Mouse (Mus musculus): Measurements from ENCODE around the gene Ppip5k2.

DNA sequence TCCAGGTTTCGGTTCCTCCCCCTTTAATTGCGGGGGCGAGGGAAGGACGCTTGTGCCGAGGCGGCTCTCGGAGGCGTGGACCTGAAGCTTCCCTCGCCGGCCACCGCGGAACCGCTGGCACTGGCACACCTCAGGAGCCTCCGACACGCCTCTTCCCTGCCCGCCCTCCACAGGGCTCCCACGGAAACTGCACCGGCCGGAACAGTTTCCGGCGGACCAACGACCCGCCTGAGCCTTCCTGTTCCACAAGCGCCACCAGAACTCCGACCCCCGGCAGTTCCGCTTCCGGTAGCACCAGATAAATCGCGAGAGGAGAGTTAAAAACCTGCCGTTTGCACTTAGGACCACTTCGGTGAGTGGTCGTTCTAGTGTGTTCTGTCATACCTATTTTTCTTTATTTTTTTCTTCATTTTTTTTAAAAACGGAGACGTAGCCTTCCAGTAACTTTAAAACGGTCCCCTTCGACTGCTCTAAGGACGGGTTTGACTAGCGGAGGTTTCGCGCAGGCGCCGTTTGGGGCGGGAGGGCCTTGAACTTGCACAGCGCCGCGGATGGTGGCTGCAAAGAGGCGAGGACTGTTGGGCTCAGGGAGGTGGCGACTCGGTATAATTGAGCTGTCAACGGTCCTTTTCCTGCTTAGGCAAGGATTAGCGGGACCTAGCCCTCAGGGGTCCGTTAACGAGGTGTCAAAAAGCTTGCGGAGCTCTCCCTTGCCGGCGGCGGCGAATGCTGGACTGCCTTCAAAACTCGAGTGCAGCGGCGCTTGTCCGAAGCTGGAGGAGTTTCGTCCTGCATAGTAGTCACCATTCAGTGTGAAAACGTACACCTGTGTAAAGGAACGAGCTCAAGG is at the start of gene Ppip5k2, which contains the start of gene Gin1:
- TF ChIP-seq CTCF (IDR thresholded peaks at IDR 0.05; ENCODE audit: control insufficient read depth, insufficient read depth, low read length): peak; percentile 52; the same call in 1 of the 2 replicates
- TF ChIP-seq POLR2A (IDR thresholded peaks at IDR 0.05; ENCODE audit: borderline replicate concordance, control insufficient read depth, low read depth, low read length): peak; percentile 71

Measured in bone marrow, adult 2 months (tissue).